Mouse (Mus musculus) right cerebral cortex, postnatal 14 days (tissue): ENCODE measurements around the gene Ptpn5.

Experiments used
- DNase-seq: peaks from one replicate; pipeline ENCODE4 v3.0.0; 2022

The Ptpn5 gene

GRCm38 (mm10) chr7:47054666-47055065 is 78.8 kb downstream of the Ptpn5 start:
- no peak for DNase-seq

GRCm38 (mm10) chr7:47053287-47053686 is 80.2 kb downstream of the Ptpn5 start:
- DNase-seq: no peak

GRCm38 (mm10) chr7:47052276-47052675 is 81.2 kb downstream of the Ptpn5 start:
- DNase-seq: peak; percentile 39

- DNase-seq: peak; percentile 64
Measured at GRCm38 (mm10) chr7:47051404-47052151, 81.9 kb downstream of the Ptpn5 start.

GRCm38 (mm10) chr7:47050766-47051165 is 82.7 kb downstream of the Ptpn5 start:
- peak; percentile 70 for DNase-seq

GRCm38 (mm10) chr7:47050366-47050765 is 83.1 kb downstream of the Ptpn5 start, which contains the start of gene Tmem86a:
Gene Tmem86a (plus strand): TSS chr7:47050601.
- peak; percentile 96 for DNase-seq

- DNase-seq: no peak
Measured at GRCm38 (mm10) chr7:47042823-47043490, 90.5 kb downstream of the Ptpn5 start.

- no peak for DNase-seq
Measured at GRCm38 (mm10) chr7:47042121-47042520, 91.4 kb downstream of the Ptpn5 start.

- no peak for DNase-seq
Measured at GRCm38 (mm10) chr7:47041706-47042105, 91.8 kb downstream of the Ptpn5 start.

GRCm38 (mm10) chr7:47035426-47035825 is 98.1 kb downstream of the Ptpn5 start:
- DNase-seq: no peak

- DNase-seq: no peak
Measured at GRCm38 (mm10) chr7:47034785-47035384, 98.6 kb downstream of the Ptpn5 start.

GRCm38 (mm10) chr7:47031371-47031770 is 102.1 kb downstream of the Ptpn5 start:
- no peak for DNase-seq

- no peak for DNase-seq
Measured at GRCm38 (mm10) chr7:47030517-47031193, 102.8 kb downstream of the Ptpn5 start.
